ENCODE assay signal across 8 mouse cellular contexts in genomic region chr4:126468285-126468901, GRCm38 (mm10). TPM values are rescaled to one million over a fixed set of nuclear protein-coding genes. Genes with fewer than 3 reads are reported as not detected.
A peak's percentile ranks its signal among the peaks of the same experiment; 100 is the strongest.
DNase-seq lines count a peak whose midpoint lies in the region; ATAC-seq and TF ChIP-seq lines count a peak whose summit lies in the region.

Gene Ago1 (minus strand): TSS chr4:126468583.

- peak; percentile 89 for TF ChIP-seq CTCF in G1E (IDR thresholded peaks at IDR 0.05; ENCODE audit: low read depth, low read length)
- TF ChIP-seq CTCF in forebrain, postnatal 0 days (IDR thresholded peaks at IDR 0.05; ENCODE audit: low read depth): peak; percentile 99

- peaks cover 13% of the 10 kb centered on the region for H3K36me3 ChIP-seq in G1E (replicated peaks)
- H3K36me3 ChIP-seq in forebrain, postnatal 0 days (ENCODE audit: insufficient read depth): no peaks in the 10 kb centered on the region
- H3K36me3 ChIP-seq in lung, embryonic 15.5 days: no peaks in the 10 kb centered on the region

- peak; percentile 59 for ATAC-seq in G1E (ENCODE audit: extremely low read depth, insufficient number of reproducible peaks, low FRiP score, poor library complexity, severe bottlenecking)
- ATAC-seq in forebrain, postnatal 0 days: peak; percentile 92
- peak; percentile 84 for ATAC-seq in lung, embryonic 15.5 days (ENCODE audit: borderline replicate concordance, extremely low read depth, low FRiP score, low TSS enrichment)

- H3K4me2 ChIP-seq in forebrain, postnatal 0 days (ENCODE audit: low read depth): peak within 1 kb of the TSS; percentile 71
- H3K4me2 ChIP-seq in lung, embryonic 15.5 days: peak within 1 kb of the TSS; percentile 64

- peak within 1 kb of the TSS; percentile 85 for H3K4me3 ChIP-seq in G1E (ENCODE audit: low read depth, low read length)
- H3K4me3 ChIP-seq in forebrain, postnatal 0 days (ENCODE audit: low read depth, low read length): peak within 1 kb of the TSS; percentile 97
- peak within 1 kb of the TSS; percentile 92 for H3K4me3 ChIP-seq in lung, embryonic 15.5 days

- H3K4me1 ChIP-seq in G1E (ENCODE audit: insufficient read depth, low read depth, low read length): peaks cover 46% of the 10 kb centered on the region
- peaks cover 25% of the 10 kb centered on the region for H3K4me1 ChIP-seq in forebrain, postnatal 0 days (ENCODE audit: insufficient read depth)
- H3K4me1 ChIP-seq in lung, embryonic 15.5 days: peaks cover 44% of the 10 kb centered on the region

- no peaks in the 10 kb centered on the region for H3K9me3 ChIP-seq in G1E (replicated peaks)
- no peaks in the 10 kb centered on the region for H3K9me3 ChIP-seq in forebrain, postnatal 0 days (ENCODE audit: low read length)
- no peaks in the 10 kb centered on the region for H3K9me3 ChIP-seq in lung, embryonic 15.5 days

- 2% methylated on average over 54 of the region's 55 CpGs for WGBS in forebrain, postnatal 0 days
- WGBS in lung, embryonic 15.5 days: under 1% methylated on average over 40 of the region's 55 CpGs

- DNase-seq in G1E (ENCODE audit: low spot score): peak; percentile 99
- peak; percentile 94 to 97 for DNase-seq in cerebellum, adult 18-20 months
- peak; percentile 97 for DNase-seq in forebrain, postnatal 0 days
- DNase-seq in heart, postnatal 4 days: peak; percentile 97
- DNase-seq in layer of hippocampus, adult 8-10 months (ENCODE audit: low spot score in 2 of 2): peak; percentile 91 to 95
- peak; percentile 93 for DNase-seq in ovary, adult 18-20 months (ENCODE audit: low spot score)
- DNase-seq in thymus, postnatal 0 days (ENCODE audit: low spot score): peak; percentile 97

- peak within 1 kb of the TSS; percentile 97 for H3K27ac ChIP-seq in forebrain, postnatal 0 days (ENCODE audit: low read depth, low read length)
- peak within 1 kb of the TSS; percentile 94 for H3K27ac ChIP-seq in lung, embryonic 15.5 days

- H3K9ac ChIP-seq in forebrain, postnatal 0 days: peak within 1 kb of the TSS; percentile 97
- peak within 1 kb of the TSS; percentile 94 for H3K9ac ChIP-seq in lung, embryonic 15.5 days

- peaks cover 2% of the 10 kb centered on the region; the same call in 1 of the 2 replicates for H3K27me3 ChIP-seq in G1E (ENCODE audit: insufficient read depth, low read length)
- no peaks in the 10 kb centered on the region for H3K27me3 ChIP-seq in forebrain, postnatal 0 days (ENCODE audit: insufficient read depth, low read length)
- H3K27me3 ChIP-seq in lung, embryonic 15.5 days: no peaks in the 10 kb centered on the region

RNA-seq across cellular contexts. Expression of gene Ago1, which starts in this region (rescaled TPM):
- total RNA-seq in G1E (2014; fragmentation: Nextera tagmentation): 25.3 and 30.9 TPM in 2 replicates
- 12.1 and 15.2 TPM in 2 replicates for total RNA-seq in G1E (2017)
- polyA plus RNA-seq in G1E (2012): 6.2 and 8.0 TPM in 2 replicates
- total RNA-seq in forebrain, postnatal 0 days (2014; rRNA removed): 33.2 and 35.7 TPM in 2 replicates
- 4.5 and 4.7 TPM in 2 replicates for polyA plus RNA-seq in forebrain, postnatal 0 days (2015; fragmentation: Nextera tagmentation; extraction: Ambion mirVana)
- 10 to 100 TPM; 16.1 to 18.2 TPM for total RNA-seq in heart, postnatal 4 days (2021)
- total RNA-seq in layer of hippocampus, adult 8-10 months (2022): 10 to 100 TPM; 60.7 to 65.7 (median 62.1) TPM
- 6.0 and 6.7 TPM in 2 replicates for polyA plus RNA-seq in lung, embryonic 15.5 days (2015; fragmentation: Nextera tagmentation; extraction: Ambion mirVana)
- polyA plus RNA-seq in thymus, postnatal 0 days (2015; fragmentation: Nextera tagmentation; extraction: Ambion mirVana): 5.2 and 6.1 TPM in 2 replicates

Comparison
In these comparisons a context has a peak if more than half of its experiments do, and no peak if none do; other contexts are left out.
1. Peak in every context shown above with its lines: DNase-seq, ATAC-seq, H3K4me3 ChIP-seq and H3K27ac ChIP-seq.